Mouse (Mus musculus): ENCODE measurements around the gene Mgst3.

- TF ChIP-seq CTCF (IDR thresholded peaks at IDR 0.05; ENCODE audit: low read depth) (no peak), EP300 (IDR thresholded peaks at IDR 0.05; ENCODE audit: low read depth) (no peak)
Measured at GRCm38 (mm10) chr1:167405237-167405636, 11.6 kb upstream of the Mgst3 start.

Data from heart, postnatal 0 days (tissue).